Mouse (Mus musculus) thymus, adult 2 months (tissue): ENCODE measurements around the gene Ddx6.
"Not testable (repeated sequence)": the region's sequence is repeated elsewhere in the genome, so short reads cannot be mapped to it uniquely, and the experiment has no call there.

Experiments
- CTCF ChIP-seq: fragments of 200-500 bp; IDR thresholded peaks from 2 replicates; pipeline ENCODE4 v1.5.1; 2012; ENCODE audit warnings: mild to moderate bottlenecking, control low read depth, low read length, moderate library complexity, borderline replicate concordance; ENCODE audit not compliant: control insufficient read depth, poor library complexity, insufficient read depth; ENCODE audit errors: extremely low read depth
- POLR2A ChIP-seq: fragments of 200-500 bp; IDR thresholded peaks from 2 replicates; pipeline ENCODE4 v1.6.1; 2012; ENCODE audit warnings: mild to moderate bottlenecking, low read length, control low read depth, moderate library complexity; ENCODE audit not compliant: control insufficient read depth, poor library complexity, insufficient read depth; ENCODE audit errors: extremely low read depth

DNA sequence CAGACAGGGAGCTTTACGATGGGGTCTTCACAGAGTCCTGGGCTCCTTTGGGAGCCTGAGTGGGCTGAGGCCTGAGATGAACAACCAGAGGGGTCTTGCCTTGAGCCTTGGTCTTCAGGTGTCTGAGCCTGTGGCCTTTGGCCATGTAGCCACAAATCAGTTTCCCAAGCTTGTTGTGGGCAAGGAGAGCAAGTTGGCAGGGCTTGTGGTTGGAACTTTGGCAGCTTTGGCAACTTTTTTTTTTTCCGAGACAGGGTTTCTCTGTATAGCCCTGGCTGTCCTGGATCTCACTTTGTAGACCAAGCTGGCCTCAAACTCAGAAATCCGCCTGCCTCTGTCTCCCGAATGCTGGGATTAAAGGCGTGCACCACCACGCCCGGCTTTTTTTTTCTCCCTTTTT, 28.6 kb upstream of the Ddx6 start:
- not testable (repeated sequence) for TF ChIP-seq POLR2A, CTCF
